Mouse (Mus musculus) heart, embryonic 16.5 days (tissue): ENCODE results near the gene Ensa. TPM values are rescaled to one million over a fixed set of nuclear protein-coding genes. Genes with fewer than 3 reads are reported as not detected.
A peak's percentile ranks its signal among the peaks of the same experiment; 100 is the strongest.

Experiments
- ATAC-seq: fragments of 200-750 bp; cut with Nextera tagmentation; replicated peaks from 2 replicates; pipeline ENCODE4 v1.8.0; 2017; ENCODE audit warnings: moderate number of reproducible peaks; ENCODE audit not compliant: insufficient read depth, low FRiP score; ENCODE audit errors: extremely low read depth
- H3K27ac ChIP-seq: fragments of 300-500 bp; sonication (generic); 2 replicates; pipeline ENCODE4 v1.5.1; 2014; ENCODE audit warnings: mild to moderate bottlenecking, low read length, control low read depth, moderate library complexity
- H3K27me3 ChIP-seq: fragments of 300-500 bp; sonication (generic); 2 replicates; pipeline ENCODE4 v1.6.1; 2014; ENCODE audit warnings: low read length, mixed read lengths; ENCODE audit not compliant: control insufficient read depth, insufficient read depth
- H3K36me3 ChIP-seq: fragments of 300-500 bp; sonication (generic); 2 replicates; pipeline ENCODE4 v1.6.1; 2014; ENCODE audit not compliant: control insufficient read depth, insufficient read depth
- H3K4me1 ChIP-seq: fragments of 300-500 bp; sonication (generic); 2 replicates; pipeline ENCODE4 v1.6.1; 2014; ENCODE audit warnings: low read length, mixed read lengths; ENCODE audit not compliant: control insufficient read depth, insufficient read depth
- H3K4me2 ChIP-seq: fragments of 300-500 bp; sonication (generic); 2 replicates; pipeline ENCODE4 v1.6.1; 2014; ENCODE audit warnings: low read depth, mild to moderate bottlenecking, control low read depth, low read length
- H3K4me3 ChIP-seq: fragments of 300-500 bp; sonication (generic); 2 replicates; pipeline ENCODE4 v1.5.1; 2014; ENCODE audit warnings: mild to moderate bottlenecking, control low read depth, low read length
- H3K9ac ChIP-seq: fragments of 300-500 bp; sonication (generic); 2 replicates; pipeline ENCODE4 v1.6.1; 2014; ENCODE audit warnings: low read length, control low read depth
- H3K9me3 ChIP-seq: fragments of 300-500 bp; sonication (generic); replicated peaks from 2 replicates; pipeline ENCODE4 v1.6.1; 2016; ENCODE audit warnings: low read length; ENCODE audit not compliant: control insufficient read depth
- WGBS: fragments of 180-500 bp; shearing (Covaris S2); extraction: QIAGEN DNeasy Blood & Tissue Kit; methylation state at CpG from one replicate; pipeline ENCODE4 v1.1.7; 2014; 5-methylcytosine and 5-hydroxymethylcytosine counted together
- polyA plus RNA-seq: library from polyadenylated mRNA; unstranded; fragments of >200 nt; fragmentation: Nextera tagmentation; extraction: Ambion mirVana; gene quantifications from 2 replicates; pipeline ENCODE4 v1.2.1, GENCODE M21; 2015

Ensa gene
- polyA plus RNA-seq, 1 experiment from 2014 or later: 53.0 TPM

DNA sequence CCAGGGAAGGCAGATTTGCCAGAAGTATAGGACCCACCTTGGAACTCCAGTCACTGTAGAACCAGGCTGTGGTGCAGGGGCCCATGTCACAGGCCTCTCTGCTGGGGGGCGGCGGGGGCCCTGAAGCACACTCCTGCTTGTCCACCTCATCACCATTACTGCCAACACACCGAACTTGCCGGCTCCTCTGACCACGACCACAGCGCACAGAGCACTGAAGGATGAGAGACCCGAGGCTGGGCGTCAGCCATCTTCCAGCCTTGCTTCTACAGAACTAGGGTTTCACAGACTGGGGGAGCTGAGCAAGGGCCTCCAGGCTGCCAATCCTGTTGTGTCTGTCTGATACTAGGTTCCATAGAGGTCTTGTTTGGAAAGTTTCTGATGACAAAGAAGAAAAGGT is 54.8 kb downstream of the Ensa start:
- no peaks in the 10 kb centered on the region for H3K9me3 ChIP-seq
- WGBS: 89% methylated on average over 8 of the region's 8 CpGs
- no peak overlapping the region for H3K4me3 ChIP-seq
- no peak overlapping the region for H3K27ac ChIP-seq
- no peaks in the 10 kb centered on the region for H3K36me3 ChIP-seq
- no peak for ATAC-seq
- H3K4me1 ChIP-seq: peaks cover 44% of the 10 kb centered on the region
- H3K4me2 ChIP-seq: no peak overlapping the region
- H3K27me3 ChIP-seq: no peaks in the 10 kb centered on the region
- no peak overlapping the region for H3K9ac ChIP-seq

DNA sequence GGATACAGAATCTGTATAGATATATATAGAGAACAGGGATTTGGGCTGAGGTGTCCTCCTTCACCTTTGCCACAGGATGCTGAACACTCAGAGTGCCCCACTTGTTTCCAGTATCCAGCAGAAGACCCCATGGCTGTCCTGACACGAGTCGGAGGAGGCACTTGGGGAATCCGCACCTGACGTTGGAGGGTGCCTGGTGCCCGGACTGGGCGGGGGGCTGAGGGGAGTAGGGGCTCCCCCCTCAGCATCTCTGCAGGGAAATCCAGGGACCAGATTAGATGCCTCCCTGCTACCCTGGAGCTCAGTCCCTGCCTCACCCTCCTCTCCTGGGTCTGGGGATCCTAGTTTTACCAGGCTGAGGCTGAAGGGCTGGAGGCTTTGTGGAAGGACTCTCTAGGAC is 55.9 kb downstream of the Ensa start:
- 0 out of 2 replicates have a peak overlapping the region, but pooled peaks have one; percentile 24 for H3K9ac ChIP-seq
- no peak overlapping the region for H3K4me2 ChIP-seq
- H3K9me3 ChIP-seq: no peaks in the 10 kb centered on the region
- no peak overlapping the region for H3K27ac ChIP-seq
- no peak for ATAC-seq
- no peaks in the 10 kb centered on the region for H3K27me3 ChIP-seq
- WGBS: 75% methylated on average over 6 of the region's 6 CpGs
- H3K36me3 ChIP-seq: no peaks in the 10 kb centered on the region
- H3K4me3 ChIP-seq: no peak overlapping the region
- peaks cover 40% of the 10 kb centered on the region for H3K4me1 ChIP-seq

- no peak overlapping the region for H3K4me3 ChIP-seq
- no peak overlapping the region for H3K27ac ChIP-seq
- no peak for ATAC-seq
- no peaks in the 10 kb centered on the region for H3K9me3 ChIP-seq
- WGBS: 20% methylated on average over 11 of the region's 11 CpGs
- H3K4me2 ChIP-seq: no peak overlapping the region
- peaks cover 35% of the 10 kb centered on the region for H3K4me1 ChIP-seq
- H3K36me3 ChIP-seq: no peaks in the 10 kb centered on the region
- H3K27me3 ChIP-seq: no peaks in the 10 kb centered on the region
- H3K9ac ChIP-seq: 0 out of 2 replicates have a peak overlapping the region, but pooled peaks have one; percentile 24
These were observed 56.6 kb downstream of the Ensa start for GRCm38 (mm10) chr3:95681365-95681764.

Other genes with a start within 250 kb of the Ensa start
- not detected in 2 replicates for gene 4930558C23Rik, start 222.2 kb upstream of the Ensa start, polyA plus RNA-seq
- gene Arnt, start 190.6 kb upstream of the Ensa start, polyA plus RNA-seq: 30.6 and 32.1 TPM in 2 replicates
- 17.4 and 18.4 TPM in 2 replicates for gene Ctsk, start 125.7 kb upstream of the Ensa start, polyA plus RNA-seq
- 18.8 and 22.8 TPM in 2 replicates for gene Ctss, start 98.2 kb upstream of the Ensa start, polyA plus RNA-seq
- not detected in 2 replicates for gene Hormad1, start 65.3 kb upstream of the Ensa start, polyA plus RNA-seq
- gene Golph3l, start 36.1 kb upstream of the Ensa start, polyA plus RNA-seq: 25.7 and 27.9 TPM in 2 replicates
- gene Mcl1, start 33.8 kb downstream of the Ensa start, polyA plus RNA-seq: 31.9 and 38.3 TPM in 2 replicates
- 8.5 and 13.7 TPM in 2 replicates for gene Adamtsl4, start 62.9 kb downstream of the Ensa start, polyA plus RNA-seq
- gene Ecm1, start 114.6 kb downstream of the Ensa start, polyA plus RNA-seq: 44.1 and 49.2 TPM in 2 replicates
- gene Tars2, start 135.2 kb downstream of the Ensa start, polyA plus RNA-seq: 41.3 and 43.3 TPM in 2 replicates
- 17.9 and 19.2 TPM in 2 replicates for gene Rprd2, start 193.9 kb downstream of the Ensa start, polyA plus RNA-seq
- gene Prpf3, start 230.9 kb downstream of the Ensa start, polyA plus RNA-seq: 31.6 and 34.7 TPM in 2 replicates
- gene Mrps21, start 246.5 kb downstream of the Ensa start, polyA plus RNA-seq: 356 and 374 TPM in 2 replicates